Mouse (Mus musculus) hematopoietic stem cell, adult 5-6 weeks (primary cell): Measurements from ENCODE around the gene Gm11595. TPM values are rescaled to one million over a fixed set of nuclear protein-coding genes. Genes with fewer than 3 reads are reported as not detected.
"Not testable (repeated sequence)": the region's sequence is repeated elsewhere in the genome, so short reads cannot be mapped to it uniquely, and the experiment has no call there.

Experiments
- ATAC-seq, 2 experiments: fragments of 125-278 bp in 1 of 2; replicated peaks in 1 of 2; 2 replicates each; pipeline ENCODE4 v1.8.0; 2016 to 2017; ENCODE audit warnings: inconsistent platforms in 2 of 2, mild to moderate bottlenecking in 2 of 2, moderate number of reproducible peaks in 2 of 2, low read depth in 1 of 2, moderate TSS enrichment in 1 of 2; ENCODE audit not compliant: low FRiP score in 2 of 2, poor library complexity in 2 of 2, severe bottlenecking in 2 of 2, insufficient read depth in 1 of 2, low TSS enrichment in 1 of 2
- total RNA-seq: library from RNA; stranded (forward); fragments of 172-1452, 232-1000 nt; gene quantifications from 2 replicates; pipeline ENCODE4 v1.2.3, GENCODE M21; 2017

Gm11595 gene
- not detected in 2 replicates for total RNA-seq

GRCm38 (mm10) chr11:99772813-99773212, at the start of gene Gm11595:
TSS of gene Gm11595 (minus strand) at chr11:99772913.
- not testable (repeated sequence) for ATAC-seq

- not testable (repeated sequence) for ATAC-seq
Measured at GRCm38 (mm10) chr11:99815566-99815965, 42.9 kb upstream of the Gm11595 start, which contains the start of gene Gm11564. TSS of gene Gm11564 (minus strand) at chr11:99815666.

GRCm38 (mm10) chr11:99809792-99810191, 37.1 kb upstream of the Gm11595 start, which contains the start of gene Krtap4-13:
TSS of gene Krtap4-13 (minus strand) at chr11:99809892.
- not testable (repeated sequence) for ATAC-seq

GRCm38 (mm10) chr11:99804346-99804745, 31.6 kb upstream of the Gm11595 start, which contains the start of gene Gm11554:
TSS of gene Gm11554 (minus strand) at chr11:99804446.
- not testable (repeated sequence) for ATAC-seq

- ATAC-seq = not testable (repeated sequence)
Measured at GRCm38 (mm10) chr11:99798832-99799231, 26.1 kb upstream of the Gm11595 start, which contains the start of gene Gm11569. TSS of gene Gm11569 (minus strand) at chr11:99798932.

GRCm38 (mm10) chr11:99793367-99793766, 20.7 kb upstream of the Gm11595 start, which contains the start of gene Gm11596:
TSS of gene Gm11596 (minus strand) at chr11:99793467.
- no peak for ATAC-seq

GRCm38 (mm10) chr11:99784900-99785299, 12.2 kb upstream of the Gm11595 start, which contains the start of gene Krtap4-9:
TSS of gene Krtap4-9 (plus strand) at chr11:99785200.
- not testable (repeated sequence) for ATAC-seq

GRCm38 (mm10) chr11:99780604-99781003, 7.9 kb upstream of the Gm11595 start, which contains the start of gene Krtap4-8:
TSS of gene Krtap4-8 (minus strand) at chr11:99780704.
- no peak for ATAC-seq

GRCm38 (mm10) chr11:99778401-99778800, 5.7 kb upstream of the Gm11595 start:
- ATAC-seq = no peak

GRCm38 (mm10) chr11:99768410-99768809, 4.3 kb downstream of the Gm11595 start:
- no peak for ATAC-seq

- no peak for ATAC-seq
Measured at GRCm38 (mm10) chr11:99758877-99759276, 13.8 kb downstream of the Gm11595 start.

- ATAC-seq = no peak
Measured at GRCm38 (mm10) chr11:99743985-99744384, 28.7 kb downstream of the Gm11595 start.

GRCm38 (mm10) chr11:99734190-99734589, 38.5 kb downstream of the Gm11595 start, which contains the start of gene Gm14180:
TSS of gene Gm14180 (minus strand) at chr11:99734290.
- no peak for ATAC-seq

- no peak for ATAC-seq
Measured at GRCm38 (mm10) chr11:99724061-99724460, 48.7 kb downstream of the Gm11595 start.

Other genes starting within 250 kb of the Gm11595 start
- not detected in 2 replicates for gene Krt40, start 229.8 kb downstream of the Gm11595 start, total RNA-seq
- not detected in 2 replicates for gene Krtap3-3, start 222.0 kb downstream of the Gm11595 start, total RNA-seq
- not detected in 2 replicates for gene Krtap3-2, start 216.1 kb downstream of the Gm11595 start, total RNA-seq
- gene Gm11939, start 213.4 kb downstream of the Gm11595 start, total RNA-seq = not detected in 2 replicates
- gene Krtap3-1, start 206.3 kb downstream of the Gm11595 start, total RNA-seq = not detected in 2 replicates
- not detected in 2 replicates for gene Krtap1-5, start 191.9 kb downstream of the Gm11595 start, total RNA-seq
- not detected in 2 replicates for gene Krtap1-4, start 189.3 kb downstream of the Gm11595 start, total RNA-seq
- not detected in 2 replicates for gene Krtap1-3, start 181.6 kb downstream of the Gm11595 start, total RNA-seq
- gene Krtap9-3, start 174.8 kb downstream of the Gm11595 start, total RNA-seq = not detected in 2 replicates
- not detected in 2 replicates for gene Gm11938, start 169.6 kb downstream of the Gm11595 start, total RNA-seq
- not detected in 2 replicates for gene Gm11937, start 162.7 kb downstream of the Gm11595 start, total RNA-seq
- gene Krtap2-4, start 158.1 kb downstream of the Gm11595 start, total RNA-seq = not detected in 2 replicates
- not detected in 2 replicates for gene Gm11562, start 152.5 kb downstream of the Gm11595 start, total RNA-seq
- gene Krtap4-1, start 144.7 kb downstream of the Gm11595 start, total RNA-seq = not detected in 2 replicates
- not detected in 2 replicates for gene Krtap4-2, start 137.8 kb downstream of the Gm11595 start, total RNA-seq
- gene Krtap4-7, start 128.8 kb downstream of the Gm11595 start, total RNA-seq = not detected in 2 replicates
- gene Gm11555, start 122.7 kb downstream of the Gm11595 start, total RNA-seq = not detected in 2 replicates
- gene Gm11563, start 114.0 kb downstream of the Gm11595 start, total RNA-seq = not detected in 2 replicates
- gene Krtap4-6, start 107.0 kb downstream of the Gm11595 start, total RNA-seq = not detected in 2 replicates
- not detected in 2 replicates for gene Gm14190, start 82.2 kb downstream of the Gm11595 start, total RNA-seq
- gene Gm14180, start 38.6 kb downstream of the Gm11595 start, total RNA-seq = not detected in 2 replicates
- gene Krtap4-8, start 7.8 kb upstream of the Gm11595 start, total RNA-seq = not detected in 2 replicates
- not detected in 2 replicates for gene Krtap4-9, start 12.3 kb upstream of the Gm11595 start, total RNA-seq
- not detected in 2 replicates for gene Gm11596, start 20.6 kb upstream of the Gm11595 start, total RNA-seq
- not detected in 2 replicates for gene Gm11569, start 26.0 kb upstream of the Gm11595 start, total RNA-seq
- gene Gm11554, start 31.5 kb upstream of the Gm11595 start, total RNA-seq = not detected in 2 replicates
- not detected in 2 replicates for gene Krtap4-13, start 37.0 kb upstream of the Gm11595 start, total RNA-seq
- gene Gm11564, start 42.8 kb upstream of the Gm11595 start, total RNA-seq = not detected in 2 replicates
- not detected in 2 replicates for gene 2300003K06Rik, start 65.2 kb upstream of the Gm11595 start, total RNA-seq
- gene Krtap4-16, start 78.7 kb upstream of the Gm11595 start, total RNA-seq = not detected in 2 replicates
- gene Gm11568, start 85.0 kb upstream of the Gm11595 start, total RNA-seq = not detected in 2 replicates
- gene Gm11559, start 91.6 kb upstream of the Gm11595 start, total RNA-seq = not detected in 2 replicates
- gene Krtap9-1, start 100.5 kb upstream of the Gm11595 start, total RNA-seq = not detected in 2 replicates
- gene Gm11567, start 106.3 kb upstream of the Gm11595 start, total RNA-seq = not detected in 2 replicates
- not detected in 2 replicates for gene Krtap31-1, start 135.0 kb upstream of the Gm11595 start, total RNA-seq
- not detected in 2 replicates for gene Gm11565, start 141.8 kb upstream of the Gm11595 start, total RNA-seq
- gene Krtap31-2, start 163.4 kb upstream of the Gm11595 start, total RNA-seq = not detected in 2 replicates
- not detected in 2 replicates for gene Krtap9-5, start 175.6 kb upstream of the Gm11595 start, total RNA-seq
- gene Krtap29-1, start 206.1 kb upstream of the Gm11595 start, total RNA-seq = not detected in 2 replicates
- gene Krtap16-1, start 213.7 kb upstream of the Gm11595 start, total RNA-seq = not detected in 2 replicates
- not detected in 2 replicates for gene Krtap17-1, start 221.1 kb upstream of the Gm11595 start, total RNA-seq
- not detected in 2 replicates for gene Krt33a, start 243.3 kb upstream of the Gm11595 start, total RNA-seq